Mouse (Mus musculus): Measurements from ENCODE around the gene Tbcd. TPM values are rescaled to one million over a fixed set of nuclear protein-coding genes. Genes with fewer than 3 reads are reported as not detected.

Tbcd gene
- polyA plus RNA-seq, 1 experiment from 2014 or later: 32.3 TPM

- no peak for ATAC-seq (ENCODE audit: low FRiP score)
- Histone ChIP-seq H3K4me3 (ENCODE audit: low read depth, low read length) (no peak within 1 kb of the TSS), H3K4me1 (replicated peaks; ENCODE audit: control insufficient read depth, insufficient read depth, low read length) (no peaks in the 10 kb centered on the region), H3K27ac (ENCODE audit: low read depth, low read length) (no peak within 1 kb of the TSS), H3K9me3 (ENCODE audit: control insufficient read depth, low read length) (no peaks in the 10 kb centered on the region), H3K4me2 (replicated peaks; ENCODE audit: low read depth, low read length) (no peak within 1 kb of the TSS), H3K9ac (ENCODE audit: low read depth, low read length) (no peak within 1 kb of the TSS), H3K27me3 (ENCODE audit: control insufficient read depth, insufficient read depth, low read length) (no peaks in the 10 kb centered on the region), H3K36me3 (ENCODE audit: control insufficient read depth, insufficient read depth, low read length) (no peaks in the 10 kb centered on the region)
- peak; percentile 5 for DNase-seq (ENCODE audit: low spot score)
- 45% methylated on average over 10 of the region's 10 CpGs for WGBS
These were observed 67.4 kb downstream of the Tbcd start, which contains the start of gene Zfp750 for GRCm38 (mm10) chr11:121519131-121519530. Gene Zfp750, minus strand, starts transcription at chr11:121519333.

DNA sequence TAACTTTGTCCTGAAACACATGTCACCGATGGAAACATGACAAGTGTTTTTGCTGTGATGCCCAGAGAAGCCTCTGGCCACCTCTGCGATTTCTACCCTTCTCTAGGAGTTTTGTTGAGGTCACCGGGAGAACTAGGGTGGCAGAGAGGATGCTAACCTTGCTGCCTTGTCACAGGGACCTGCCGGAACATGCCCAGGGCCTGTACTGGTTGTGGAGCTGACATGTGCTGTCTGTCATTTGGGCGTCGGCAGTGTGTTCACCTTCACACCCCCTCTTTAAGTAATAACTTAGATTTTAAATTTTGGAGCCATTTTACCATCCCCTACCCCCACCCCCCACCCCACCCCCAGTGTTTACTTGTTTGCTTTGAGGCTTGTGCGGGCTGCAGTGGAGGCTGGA is 68.0 kb downstream of the Tbcd start:
- Histone ChIP-seq H3K4me2 (replicated peaks; ENCODE audit: low read depth, low read length) (no peak overlapping the region), H3K27me3 (ENCODE audit: control insufficient read depth, insufficient read depth, low read length) (no peaks in the 10 kb centered on the region), H3K36me3 (ENCODE audit: control insufficient read depth, insufficient read depth, low read length) (no peaks in the 10 kb centered on the region), H3K9me3 (ENCODE audit: control insufficient read depth, low read length) (no peaks in the 10 kb centered on the region), H3K27ac (ENCODE audit: low read depth, low read length) (no peak overlapping the region), H3K4me1 (replicated peaks; ENCODE audit: control insufficient read depth, insufficient read depth, low read length) (no peaks in the 10 kb centered on the region), H3K9ac (ENCODE audit: low read depth, low read length) (no peak overlapping the region), H3K4me3 (ENCODE audit: low read depth, low read length) (no peak overlapping the region)
- ATAC-seq (ENCODE audit: low FRiP score) (no peak), DNase-seq (ENCODE audit: low spot score) (no peak)
- WGBS: 90% methylated on average over 7 of the region's 7 CpGs

GRCm38 (mm10) chr11:121520761-121521160 is 69.0 kb downstream of the Tbcd start:
- H3K36me3 ChIP-seq (ENCODE audit: control insufficient read depth, insufficient read depth, low read length): no peaks in the 10 kb centered on the region
- DNase-seq (ENCODE audit: low spot score): no peak
- H3K4me1 ChIP-seq (replicated peaks; ENCODE audit: control insufficient read depth, insufficient read depth, low read length): no peaks in the 10 kb centered on the region
- WGBS: 92% methylated on average over 2 of the region's 2 CpGs
- H3K27ac ChIP-seq (ENCODE audit: low read depth, low read length): no peak overlapping the region
- no peak for ATAC-seq (ENCODE audit: low FRiP score)
- H3K9ac ChIP-seq (ENCODE audit: low read depth, low read length): no peak overlapping the region
- no peaks in the 10 kb centered on the region for H3K27me3 ChIP-seq (ENCODE audit: control insufficient read depth, insufficient read depth, low read length)
- no peak overlapping the region for H3K4me2 ChIP-seq (replicated peaks; ENCODE audit: low read depth, low read length)
- H3K9me3 ChIP-seq (ENCODE audit: control insufficient read depth, low read length): no peaks in the 10 kb centered on the region
- no peak overlapping the region for H3K4me3 ChIP-seq (ENCODE audit: low read depth, low read length)

- no peak overlapping the region for H3K27ac ChIP-seq (ENCODE audit: low read depth, low read length)
- no peaks in the 10 kb centered on the region for H3K4me1 ChIP-seq (replicated peaks; ENCODE audit: control insufficient read depth, insufficient read depth, low read length)
- no peak overlapping the region for H3K4me3 ChIP-seq (ENCODE audit: low read depth, low read length)
- WGBS: 89% methylated on average over 4 of the region's 4 CpGs
- no peaks in the 10 kb centered on the region for H3K36me3 ChIP-seq (ENCODE audit: control insufficient read depth, insufficient read depth, low read length)
- H3K9me3 ChIP-seq (ENCODE audit: control insufficient read depth, low read length): no peaks in the 10 kb centered on the region
- no peak for ATAC-seq (ENCODE audit: low FRiP score)
- no peak for DNase-seq (ENCODE audit: low spot score)
- no peaks in the 10 kb centered on the region for H3K27me3 ChIP-seq (ENCODE audit: control insufficient read depth, insufficient read depth, low read length)
- H3K4me2 ChIP-seq (replicated peaks; ENCODE audit: low read depth, low read length): no peak overlapping the region
- no peak overlapping the region for H3K9ac ChIP-seq (ENCODE audit: low read depth, low read length)
These were observed 70.5 kb downstream of the Tbcd start for GRCm38 (mm10) chr11:121522156-121522762.

DNA sequence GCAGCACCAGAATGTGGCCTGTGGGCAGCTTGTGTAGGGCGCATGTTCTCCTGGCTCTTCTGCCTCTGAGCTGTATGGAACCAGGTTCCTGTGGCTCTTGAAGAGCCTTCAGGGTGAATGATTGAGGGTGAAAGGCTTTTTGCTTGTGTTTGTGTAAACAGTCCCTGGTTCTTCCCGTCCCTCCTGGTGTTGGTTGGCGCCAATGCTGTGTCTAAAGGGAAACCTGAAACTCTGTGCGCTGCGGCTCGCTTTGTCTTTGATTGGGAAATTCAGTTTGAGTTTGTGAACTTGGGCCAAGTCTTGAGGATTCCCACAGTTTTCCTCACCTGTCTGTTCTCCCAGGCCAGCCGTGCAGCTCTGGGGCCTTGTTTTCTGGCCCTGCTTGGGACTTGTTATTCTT is 72.4 kb downstream of the Tbcd start:
- H3K27ac ChIP-seq (ENCODE audit: low read depth, low read length): no peak overlapping the region
- no peak for DNase-seq (ENCODE audit: low spot score)
- no peaks in the 10 kb centered on the region for H3K36me3 ChIP-seq (ENCODE audit: control insufficient read depth, insufficient read depth, low read length)
- no peak overlapping the region for H3K4me3 ChIP-seq (ENCODE audit: low read depth, low read length)
- no peak for ATAC-seq (ENCODE audit: low FRiP score)
- 94% methylated on average over 7 of the region's 7 CpGs for WGBS
- no peaks in the 10 kb centered on the region for H3K4me1 ChIP-seq (replicated peaks; ENCODE audit: control insufficient read depth, insufficient read depth, low read length)
- no peak overlapping the region for H3K9ac ChIP-seq (ENCODE audit: low read depth, low read length)
- H3K27me3 ChIP-seq (ENCODE audit: control insufficient read depth, insufficient read depth, low read length): no peaks in the 10 kb centered on the region
- H3K9me3 ChIP-seq (ENCODE audit: control insufficient read depth, low read length): no peaks in the 10 kb centered on the region
- H3K4me2 ChIP-seq (replicated peaks; ENCODE audit: low read depth, low read length): no peak overlapping the region

- Histone ChIP-seq H3K4me2 (replicated peaks; ENCODE audit: low read depth, low read length) (no peak overlapping the region), H3K9me3 (ENCODE audit: control insufficient read depth, low read length) (no peaks in the 10 kb centered on the region), H3K9ac (ENCODE audit: low read depth, low read length) (no peak overlapping the region), H3K4me1 (replicated peaks; ENCODE audit: control insufficient read depth, insufficient read depth, low read length) (no peaks in the 10 kb centered on the region), H3K27ac (ENCODE audit: low read depth, low read length) (no peak overlapping the region), H3K4me3 (ENCODE audit: low read depth, low read length) (no peak overlapping the region), H3K27me3 (ENCODE audit: control insufficient read depth, insufficient read depth, low read length) (no peaks in the 10 kb centered on the region), H3K36me3 (ENCODE audit: control insufficient read depth, insufficient read depth, low read length) (no peaks in the 10 kb centered on the region)
- ATAC-seq (ENCODE audit: low FRiP score) (no peak), DNase-seq (ENCODE audit: low spot score) (no peak)
- WGBS: 83% methylated on average over 3 of the region's 3 CpGs
These were observed 78.0 kb downstream of the Tbcd start for GRCm38 (mm10) chr11:121529747-121530146.

DNA sequence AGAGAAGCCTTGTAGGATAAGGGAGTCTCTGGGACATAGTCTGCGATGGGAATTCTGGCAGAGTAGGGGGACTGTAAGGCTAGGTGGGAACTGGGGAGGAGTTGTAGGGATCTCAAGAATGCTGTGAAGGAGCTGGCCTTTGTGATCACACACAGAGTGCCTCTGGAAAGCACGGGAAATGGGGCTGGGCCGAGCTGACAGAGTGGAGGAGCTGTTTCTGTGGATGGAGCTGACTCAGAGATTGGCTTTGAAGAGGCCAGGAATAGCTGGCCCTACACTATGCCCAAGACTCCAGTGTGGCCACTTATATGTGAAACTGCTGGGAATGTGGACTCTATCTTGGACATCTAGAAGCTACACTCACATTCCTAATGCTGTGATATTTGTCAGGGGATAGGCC is 84.8 kb downstream of the Tbcd start:
- Histone ChIP-seq H3K4me3 (ENCODE audit: low read depth, low read length) (no peak overlapping the region), H3K9me3 (ENCODE audit: control insufficient read depth, low read length) (no peaks in the 10 kb centered on the region), H3K4me2 (replicated peaks; ENCODE audit: low read depth, low read length) (no peak overlapping the region), H3K27ac (ENCODE audit: low read depth, low read length) (no peak overlapping the region), H3K4me1 (replicated peaks; ENCODE audit: control insufficient read depth, insufficient read depth, low read length) (no peaks in the 10 kb centered on the region), H3K27me3 (ENCODE audit: control insufficient read depth, insufficient read depth, low read length) (no peaks in the 10 kb centered on the region), H3K36me3 (ENCODE audit: control insufficient read depth, insufficient read depth, low read length) (no peaks in the 10 kb centered on the region), H3K9ac (ENCODE audit: low read depth, low read length) (no peak overlapping the region)
- DNase-seq (ENCODE audit: low spot score) (no peak), ATAC-seq (ENCODE audit: low FRiP score) (no peak)
- WGBS: 40% methylated on average over 3 of the region's 3 CpGs

GRCm38 (mm10) chr11:121542471-121542870 is 90.7 kb downstream of the Tbcd start:
- no peaks in the 10 kb centered on the region for H3K9me3 ChIP-seq (ENCODE audit: control insufficient read depth, low read length)

DNA sequence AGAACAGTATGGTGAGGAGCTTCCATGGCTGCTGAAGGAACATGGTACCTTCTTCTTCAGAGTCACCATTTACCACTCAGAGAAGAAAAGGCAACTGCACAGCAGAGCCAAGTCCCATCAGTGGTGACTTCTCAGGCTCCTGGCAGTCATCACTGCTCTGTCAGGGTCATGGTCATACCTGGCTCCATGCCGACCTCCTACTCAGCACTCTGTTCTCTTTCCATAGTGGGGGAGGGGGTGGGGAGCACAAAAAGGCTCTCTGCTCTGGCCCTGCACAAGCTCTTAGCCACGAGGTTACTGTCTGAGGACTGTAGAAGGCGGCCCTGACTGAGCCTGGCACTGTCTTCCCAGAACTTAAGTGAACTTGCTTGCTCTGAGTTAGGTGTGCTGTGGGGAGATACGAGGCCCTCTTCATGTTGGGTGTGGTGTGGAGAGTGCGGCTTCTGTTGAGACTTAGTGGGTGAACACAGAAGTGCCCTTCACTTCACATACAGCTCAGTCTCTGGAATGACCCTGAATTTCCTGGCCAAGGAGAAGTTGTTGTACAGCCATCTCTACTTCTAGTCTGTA is 91.6 kb downstream of the Tbcd start:
- Histone ChIP-seq H3K27me3 (ENCODE audit: control insufficient read depth, insufficient read depth, low read length) (no peaks in the 10 kb centered on the region), H3K4me3 (ENCODE audit: low read depth, low read length) (no peak overlapping the region), H3K36me3 (ENCODE audit: control insufficient read depth, insufficient read depth, low read length) (no peaks in the 10 kb centered on the region), H3K4me1 (replicated peaks; ENCODE audit: control insufficient read depth, insufficient read depth, low read length) (no peaks in the 10 kb centered on the region), H3K27ac (ENCODE audit: low read depth, low read length) (no peak overlapping the region), H3K4me2 (replicated peaks; ENCODE audit: low read depth, low read length) (no peak overlapping the region), H3K9me3 (ENCODE audit: control insufficient read depth, low read length) (no peaks in the 10 kb centered on the region), H3K9ac (ENCODE audit: low read depth, low read length) (no peak overlapping the region)
- whole genome bisulfite sequencing: 93% methylated on average over 5 of the region's 5 CpGs
- ATAC-seq (ENCODE audit: low FRiP score) (no peak), DNase-seq (ENCODE audit: low spot score) (no peak)

More at GRCm38 (mm10) chr11:121542471-121542870, 90.7 kb downstream of the Tbcd start:
- Histone ChIP-seq H3K4me1 (replicated peaks; ENCODE audit: control insufficient read depth, insufficient read depth, low read length) (no peaks in the 10 kb centered on the region), H3K4me3 (ENCODE audit: low read depth, low read length) (no peak overlapping the region), H3K9ac (ENCODE audit: low read depth, low read length) (no peak overlapping the region), H3K27ac (ENCODE audit: low read depth, low read length) (no peak overlapping the region), H3K36me3 (ENCODE audit: control insufficient read depth, insufficient read depth, low read length) (no peaks in the 10 kb centered on the region), H3K27me3 (ENCODE audit: control insufficient read depth, insufficient read depth, low read length) (no peaks in the 10 kb centered on the region), H3K4me2 (replicated peaks; ENCODE audit: low read depth, low read length) (no peak overlapping the region)
- ATAC-seq (ENCODE audit: low FRiP score) (no peak), DNase-seq (ENCODE audit: low spot score) (no peak)
- WGBS: 83% methylated on average over 4 of the region's 4 CpGs

All from hindbrain, embryonic 11.5 days (tissue).